ENCODE assay signal across 7 mouse cellular contexts in the genomic region with DNA sequence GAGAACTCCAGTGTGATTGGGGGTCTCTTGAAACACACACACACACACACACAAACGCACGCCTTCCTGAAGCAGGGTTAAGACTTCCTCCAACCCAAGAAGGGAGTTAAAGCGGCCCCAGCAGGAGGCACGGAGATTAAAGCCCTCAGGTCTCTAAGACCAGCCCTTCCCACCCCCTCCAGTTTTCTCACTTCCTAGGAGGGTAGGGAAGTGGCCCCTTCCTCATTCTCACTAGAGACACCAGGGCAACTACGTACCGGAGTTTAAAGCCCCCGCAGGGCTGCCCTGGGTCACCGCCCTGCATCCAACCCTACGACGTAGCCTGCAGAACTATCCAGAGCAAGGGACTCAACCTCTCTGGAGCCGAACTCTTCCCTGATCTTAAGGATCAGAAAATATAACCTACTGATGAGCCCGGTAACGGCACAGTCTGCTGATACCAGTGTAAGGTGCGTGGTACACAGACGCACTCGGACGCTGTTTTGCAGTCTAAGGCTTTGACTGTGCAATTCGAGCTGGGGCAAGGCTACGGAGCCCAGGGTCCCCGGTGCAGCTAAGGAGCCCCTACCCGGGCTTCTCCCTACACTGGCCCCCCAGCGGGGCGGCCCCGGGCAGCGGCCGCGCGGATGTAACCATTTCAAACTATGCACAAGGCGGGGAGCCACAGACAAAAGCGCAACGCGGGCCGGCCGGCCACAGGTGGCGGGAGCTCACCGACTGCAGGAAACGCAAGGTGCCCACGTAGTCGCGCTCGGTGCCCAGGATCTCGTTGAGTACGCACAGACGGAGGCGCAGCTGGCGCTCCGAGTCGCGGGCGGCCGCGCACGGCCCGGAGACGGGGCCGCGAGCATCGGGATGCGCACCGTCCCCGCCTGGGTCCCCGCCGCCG. TPM values are rescaled to one million over a fixed set of nuclear protein-coding genes. Genes with fewer than 3 reads are reported as not detected.
DNase-seq lines count a peak whose midpoint lies in the region; ATAC-seq lines count a peak whose summit lies in the region.

No protein-coding gene starts in this region.

- H3K27ac ChIP-seq in heart, embryonic 11.5 days (ENCODE audit: low read depth, low read length) = peak overlapping the region; percentile 54

- WGBS in heart, embryonic 11.5 days (ENCODE audit: insufficient replicate concordance) = under 1% methylated on average over 62 of the region's 64 CpGs

- peak; percentile 41; the same call in 1 of the 2 replicates for ATAC-seq in heart, embryonic 11.5 days (replicated peaks; ENCODE audit: insufficient number of reproducible peaks, low FRiP score, low TSS enrichment)

- peak overlapping the region; percentile 73 for H3K4me3 ChIP-seq in heart, embryonic 11.5 days (ENCODE audit: low read depth, low read length)

- peak overlapping the region; percentile 82 for H3K9ac ChIP-seq in heart, embryonic 11.5 days (ENCODE audit: low read depth, low read length)

- H3K9me3 ChIP-seq in heart, embryonic 11.5 days (replicated peaks; ENCODE audit: control insufficient read depth, low read length) = no peaks in the 10 kb centered on the region

- peaks cover 26% of the 10 kb centered on the region for H3K4me1 ChIP-seq in heart, embryonic 11.5 days (ENCODE audit: control insufficient read depth, insufficient read depth, low read length)

- H3K36me3 ChIP-seq in heart, embryonic 11.5 days (ENCODE audit: control insufficient read depth, insufficient read depth, low read length) = no peaks in the 10 kb centered on the region

- peak overlapping the region; percentile 97 for H3K4me2 ChIP-seq in heart, embryonic 11.5 days

- DNase-seq in urinary bladder, postnatal 14 days (ENCODE audit: low spot score) = peak; percentile 42
- DNase-seq in urinary bladder, postnatal 4 days (ENCODE audit: low spot score in 2 of 2) = no peak
- DNase-seq in embryo, embryonic 10.5 days (ENCODE audit: low spot score) = peak; percentile 74
- DNase-seq in kidney, postnatal 36 days = peak; percentile 18 to 47
- DNase-seq in lung, postnatal 10 days = peak; percentile 30
- DNase-seq in right cerebral cortex, postnatal 14 days = peak; percentile 75

- H3K27me3 ChIP-seq in heart, embryonic 11.5 days (ENCODE audit: control insufficient read depth, insufficient read depth, low read length) = no peaks in the 10 kb centered on the region

RNA-seq across cellular contexts. Expression of gene Prex1, which starts 0.6 kb away (rescaled TPM):
- 7.0 and 10.1 TPM in 2 replicates for polyA plus RNA-seq in heart, embryonic 11.5 days (2014; fragmentation: Nextera tagmentation; extraction: Ambion mirVana)

Comparison
In these comparisons a context has a peak if more than half of its experiments do, and no peak if none do; other contexts are left out.
1. DNase-seq: peak in urinary bladder, postnatal 14 days (single experiment), embryo, embryonic 10.5 days (single experiment), kidney, postnatal 36 days (2 of 2), lung, postnatal 10 days (single experiment) and right cerebral cortex, postnatal 14 days (single experiment); none in urinary bladder, postnatal 4 days (0 of 2).